Mouse (Mus musculus) intestine, postnatal 0 days (tissue): ENCODE measurements at regions not wholly inside any gene's neighbourhood (a gene's known extent, or its start where the extent isn't known, plus 50 kb on each side); places are given as distances from the start of the nearest gene placed in this dataset.

Experiments used
- ATAC-seq: fragments of 200-750 bp; cut with Nextera tagmentation; 2 replicates; pipeline ENCODE4 v1.8.0; 2017; ENCODE audit warnings: mild to moderate bottlenecking, moderate TSS enrichment, moderate library complexity
- H3K27ac ChIP-seq: fragments of 300-500 bp; sonication (generic); 2 replicates; pipeline ENCODE4 v1.5.1; 2014; ENCODE audit warnings: mild to moderate bottlenecking, low read depth, low read length, moderate library complexity
- H3K27me3 ChIP-seq: fragments of 300-500 bp; sonication (generic); replicated peaks from 2 replicates; pipeline ENCODE4 v1.6.1; 2014; ENCODE audit warnings: low read length, mixed read lengths; ENCODE audit not compliant: control insufficient read depth, insufficient read depth
- H3K36me3 ChIP-seq: fragments of 300-500 bp; sonication (generic); 2 replicates; pipeline ENCODE4 v1.6.1; 2014; ENCODE audit warnings: mild to moderate bottlenecking, moderate library complexity; ENCODE audit not compliant: control insufficient read depth, insufficient read depth
- H3K4me1 ChIP-seq: fragments of 300-500 bp; sonication (generic); replicated peaks from 2 replicates; pipeline ENCODE4 v1.6.1; 2014; ENCODE audit warnings: antibody characterized with exemption, low read length, mixed read lengths; ENCODE audit not compliant: control insufficient read depth, insufficient read depth
- H3K4me2 ChIP-seq: fragments of 300-500 bp; sonication (generic); replicated peaks from 2 replicates; pipeline ENCODE4 v1.6.1; 2014; ENCODE audit warnings: low read depth, mild to moderate bottlenecking, moderate library complexity
- H3K4me3 ChIP-seq: fragments of 300-500 bp; sonication (generic); 2 replicates; pipeline ENCODE4 v1.5.1; 2014; ENCODE audit warnings: low read depth, low read length
- H3K9ac ChIP-seq: fragments of 300-500 bp; sonication (generic); 2 replicates; pipeline ENCODE4 v1.6.1; 2014; ENCODE audit warnings: mild to moderate bottlenecking, low read depth, low read length
- H3K9me3 ChIP-seq: fragments of 300-500 bp; sonication (generic); 2 replicates; pipeline ENCODE4 v1.6.1; 2016; ENCODE audit warnings: mixed run types; ENCODE audit not compliant: control insufficient read depth
- CTCF ChIP-seq: sonication (generic); IDR thresholded peaks from 2 replicates; pipeline ENCODE4 v1.5.1; 2016; ENCODE audit warnings: low read depth, mild to moderate bottlenecking, control low read depth, antibody characterized with exemption, moderate library complexity
- WGBS: fragments of 180-500 bp; shearing (Covaris S2); extraction: QIAGEN DNeasy Blood & Tissue Kit; methylation state at CpG from one replicate; pipeline ENCODE4 v1.1.7; 2014; 5-methylcytosine and 5-hydroxymethylcytosine counted together

- H3K27me3 ChIP-seq, result no peaks in the 10 kb centered on the region
- no peak overlapping the region for H3K9ac ChIP-seq
- H3K27ac ChIP-seq, result no peak overlapping the region
- WGBS, result 29% methylated on average over 2 of the region's 2 CpGs
- ATAC-seq, result no peak
- no peaks in the 10 kb centered on the region for H3K9me3 ChIP-seq
- H3K4me2 ChIP-seq, result no peak overlapping the region
- TF ChIP-seq CTCF, result no peak
- no peaks in the 10 kb centered on the region for H3K36me3 ChIP-seq
- H3K4me1 ChIP-seq, result no peaks in the 10 kb centered on the region
- H3K4me3 ChIP-seq, result no peak overlapping the region
Observed at GRCm38 (mm10) chr10:46174035-46174434, 596.4 kb downstream of the Hace1 start.

GRCm38 (mm10) chr10:46185763-46186458 lies 608.3 kb downstream of the Hace1 start:
- WGBS, result 84% methylated on average over 4 of the region's 4 CpGs
- Histone ChIP-seq H3K27ac (no peak overlapping the region), H3K27me3 (no peaks in the 10 kb centered on the region), H3K4me3 (no peak overlapping the region), H3K4me2 (no peak overlapping the region), H3K9me3 (no peaks in the 10 kb centered on the region), H3K9ac (no peak overlapping the region), H3K36me3 (no peaks in the 10 kb centered on the region), H3K4me1 (no peaks in the 10 kb centered on the region)
- ATAC-seq, result no peak
- no peak for TF ChIP-seq CTCF

- Histone ChIP-seq H3K27ac (no peak overlapping the region), H3K9me3 (no peaks in the 10 kb centered on the region), H3K4me3 (no peak overlapping the region), H3K27me3 (no peaks in the 10 kb centered on the region), H3K4me1 (no peaks in the 10 kb centered on the region), H3K36me3 (no peaks in the 10 kb centered on the region), H3K9ac (no peak overlapping the region), H3K4me2 (no peak overlapping the region)
- no peak for TF ChIP-seq CTCF
- no peak for ATAC-seq
Observed at GRCm38 (mm10) chr10:46194143-46194542, 616.5 kb downstream of the Hace1 start.

- Histone ChIP-seq H3K4me3 (no peak overlapping the region), H3K27ac (no peak overlapping the region), H3K4me1 (no peaks in the 10 kb centered on the region), H3K9me3 (no peaks in the 10 kb centered on the region), H3K27me3 (no peaks in the 10 kb centered on the region), H3K4me2 (no peak overlapping the region), H3K9ac (no peak overlapping the region), H3K36me3 (no peaks in the 10 kb centered on the region)
- 68% methylated on average over 7 of the region's 7 CpGs for WGBS
- no peak for ATAC-seq
- no peak for TF ChIP-seq CTCF
Observed at GRCm38 (mm10) chr10:46226837-46227402, 649.3 kb downstream of the Hace1 start.

GRCm38 (mm10) chr10:46229608-46230007 lies 652.0 kb downstream of the Hace1 start:
- Histone ChIP-seq H3K9me3 (no peaks in the 10 kb centered on the region), H3K36me3 (no peaks in the 10 kb centered on the region), H3K9ac (no peak overlapping the region), H3K4me1 (no peaks in the 10 kb centered on the region), H3K27me3 (no peaks in the 10 kb centered on the region), H3K4me2 (no peak overlapping the region), H3K27ac (no peak overlapping the region), H3K4me3 (no peak overlapping the region)
- ATAC-seq, result no peak
- no peak for TF ChIP-seq CTCF
- WGBS, result 52% methylated on average over 4 of the region's 4 CpGs

GRCm38 (mm10) chr10:46235581-46235980 lies 658.0 kb downstream of the Hace1 start:
- Histone ChIP-seq H3K9me3 (no peaks in the 10 kb centered on the region), H3K9ac (no peak overlapping the region), H3K4me1 (no peaks in the 10 kb centered on the region), H3K4me2 (no peak overlapping the region), H3K36me3 (no peaks in the 10 kb centered on the region), H3K27ac (no peak overlapping the region), H3K4me3 (no peak overlapping the region), H3K27me3 (no peaks in the 10 kb centered on the region)
- no peak for ATAC-seq
- peak; percentile 56 for TF ChIP-seq CTCF
- 46% methylated on average over 2 of the region's 2 CpGs for WGBS
